Mouse (Mus musculus) kidney, adult 2 months (tissue): ENCODE results near the gene Polr2e.

ENCODE experiments used
- CTCF ChIP-seq: fragments of 200-500 bp; conservative IDR thresholded peaks from 2 replicates; pipeline ENCODE4 v1.5.1; 2011; ENCODE audit warnings: low read depth, mild to moderate bottlenecking, control low read depth, low read length, moderate library complexity, mixed read lengths; ENCODE audit not compliant: insufficient read depth, insufficient read length
- POLR2A ChIP-seq: fragments of 200-500 bp; IDR thresholded peaks from one replicate; pipeline ENCODE4 v1.6.1; 2011; ENCODE audit warnings: low read depth, low read length, control low read depth

GRCm38 (mm10) chr10:79991099-79991498, 48.5 kb downstream of the Polr2e start:
- TF ChIP-seq CTCF: no peak
- no peak for TF ChIP-seq POLR2A
